Comparison of ENCODE assay signal across 24 mouse cellular contexts in the genomic region with DNA sequence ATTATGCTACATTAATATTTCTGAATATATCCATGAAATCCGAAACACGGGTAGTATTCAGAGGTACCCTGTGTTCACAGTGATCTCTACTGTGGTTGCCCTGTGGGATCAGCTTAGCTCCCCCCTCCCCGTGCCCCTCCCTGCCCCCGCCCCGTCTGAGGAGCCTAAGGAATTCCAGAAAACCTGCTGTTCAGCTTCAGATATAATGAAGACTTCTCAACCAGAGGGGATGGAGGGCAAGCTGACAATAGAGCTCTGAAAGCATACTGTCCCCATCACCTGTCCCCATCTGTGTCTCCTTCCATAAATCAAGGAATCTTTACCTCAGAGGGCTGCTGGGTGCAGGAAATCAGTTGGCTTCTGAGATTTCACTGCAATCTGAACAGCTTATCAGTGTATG.
A peak's percentile ranks its signal among the peaks of the same experiment; 100 is the strongest.
DNase-seq lines count a peak whose midpoint lies in the region; ATAC-seq and TF ChIP-seq lines count a peak whose summit lies in the region.
"Had no signal": no experiment of that assay in that cellular context is flagged by ENCODE, and none has a peak within 500 bp of the region (broad histone marks: within the 10 kb centered on the region; RNA-seq: fewer than 3 reads in every experiment).

No protein-coding gene starts in this region.

- H3K9ac ChIP-seq in limb, embryonic 15.5 days: no peak overlapping the region
- no peak overlapping the region for H3K9ac ChIP-seq in stomach, embryonic 16.5 days (ENCODE audit: low read length)
- H3K9ac ChIP-seq: heart, embryonic 13.5 days; limb, embryonic 13.5 days; liver, embryonic 13.5 days; lung, embryonic 15.5 days had no signal

- H3K27me3 ChIP-seq in limb, embryonic 15.5 days: no peaks in the 10 kb centered on the region
- H3K27me3 ChIP-seq in limb, embryonic 10.5 days (ENCODE audit: low read depth, poor library complexity, severe bottlenecking): peaks cover 22% of the 10 kb centered on the region
- H3K27me3 ChIP-seq in stomach, embryonic 16.5 days (ENCODE audit: control insufficient read depth, insufficient read depth, low read length): no peaks in the 10 kb centered on the region
- H3K27me3 ChIP-seq: heart, embryonic 13.5 days; liver, embryonic 13.5 days; lung, embryonic 15.5 days; megakaryocyte, embryonic 14.5 days had no signal

- peaks cover 48% of the 10 kb centered on the region for H3K4me1 ChIP-seq in limb, embryonic 15.5 days
- peaks cover 52% of the 10 kb centered on the region for H3K4me1 ChIP-seq in limb, embryonic 10.5 days
- peaks cover 45% of the 10 kb centered on the region for H3K4me1 ChIP-seq in stomach, embryonic 16.5 days (ENCODE audit: control insufficient read depth, insufficient read depth, low read length)

- intact Hi-C loops in gastrocnemius, adult 2 months (cut with DNase I): loop anchor here (5.0 to 10.0 kb wide), 2 partner anchors 383 to 1015 kb away; no protein-coding TSS in a partner anchor

- no peaks in the 10 kb centered on the region for H3K9me3 ChIP-seq in limb, embryonic 15.5 days
- H3K9me3 ChIP-seq in limb, embryonic 10.5 days (replicated peaks): no peaks in the 10 kb centered on the region
- no peaks in the 10 kb centered on the region for H3K9me3 ChIP-seq in stomach, embryonic 16.5 days (replicated peaks; ENCODE audit: control insufficient read depth, low read length)
- H3K9me3 ChIP-seq: G1E; heart, embryonic 13.5 days; hindbrain, embryonic 10.5 days; limb, embryonic 13.5 days; liver, embryonic 13.5 days; lung, embryonic 15.5 days; megakaryocyte, embryonic 14.5 days had no signal

- no peak for TF ChIP-seq CTCF in gastrocnemius, adult 2 months (IDR thresholded peaks at IDR 0.05)

- no peak overlapping the region for H3K4me2 ChIP-seq in limb, embryonic 15.5 days
- H3K4me2 ChIP-seq in stomach, embryonic 16.5 days (ENCODE audit: low read depth, low read length): no peak overlapping the region
- H3K4me2 ChIP-seq: heart, embryonic 13.5 days; limb, embryonic 13.5 days; liver, embryonic 13.5 days; lung, embryonic 15.5 days had no signal

- peaks cover 22% of the 10 kb centered on the region for H3K36me3 ChIP-seq in limb, embryonic 15.5 days
- H3K36me3 ChIP-seq in limb, embryonic 10.5 days: peaks cover 9% of the 10 kb centered on the region; the same call in 1 of the 2 replicates
- H3K36me3 ChIP-seq in stomach, embryonic 16.5 days (ENCODE audit: control insufficient read depth, insufficient read depth, low read length): peaks cover 6% of the 10 kb centered on the region

- DNase-seq in gastrocnemius, adult 2 months: no peak
- no peak for DNase-seq in gastrocnemius, adult 18-20 months (ENCODE audit: low spot score)
- DNase-seq in limb, embryonic 10.5 days (ENCODE audit: low spot score): no peak
- peak; percentile 7 for DNase-seq in thymus, postnatal 4 days
- DNase-seq in thymus, adult 18-20 months: no peak
- DNase-seq in cerebellum, adult 9-10 months: no peak
- DNase-seq: adrenal gland, postnatal 25 days; cerebellum, adult 11-12 months; cerebellum, postnatal 10 days; liver, embryonic 13.5 days; midbrain, embryonic 14.5 days; retina, postnatal 1 day; right cerebral cortex, postnatal 14 days had no signal

- WGBS in limb, embryonic 15.5 days: 66% methylated on average over 5 of the region's 5 CpGs
- 60% methylated on average over 5 of the region's 5 CpGs for WGBS in limb, embryonic 10.5 days
- WGBS in stomach, embryonic 16.5 days: 62% methylated on average over 5 of the region's 5 CpGs

- 0 out of 2 replicates have a peak overlapping the region, but pooled peaks have one; percentile 83 for H3K27ac ChIP-seq in gastrocnemius, adult 2 months
- H3K27ac ChIP-seq in limb, embryonic 15.5 days: peak overlapping the region; percentile 57; the same call in 1 of the 2 replicates
- H3K27ac ChIP-seq in limb, embryonic 10.5 days: no peak overlapping the region
- peak overlapping the region; percentile 46 for H3K27ac ChIP-seq in stomach, embryonic 16.5 days (ENCODE audit: low read length)
- H3K27ac ChIP-seq: heart, embryonic 13.5 days; hindbrain, embryonic 10.5 days; left cerebral cortex, adult 2 months; limb, embryonic 13.5 days; liver, embryonic 13.5 days; lung, embryonic 15.5 days had no signal

- H3K4me3 ChIP-seq in gastrocnemius, adult 2 months: no peak overlapping the region
- no peak overlapping the region for H3K4me3 ChIP-seq in limb, embryonic 15.5 days
- H3K4me3 ChIP-seq in limb, embryonic 10.5 days: no peak overlapping the region
- H3K4me3 ChIP-seq in stomach, embryonic 16.5 days (replicated peaks; ENCODE audit: low read length): no peak overlapping the region
- H3K4me3 ChIP-seq: heart, embryonic 13.5 days; hindbrain, embryonic 10.5 days; left cerebral cortex, adult 2 months; limb, embryonic 13.5 days; liver, embryonic 13.5 days; lung, embryonic 15.5 days had no signal

- ATAC-seq in limb, embryonic 15.5 days (ENCODE audit: insufficient number of reproducible peaks, low FRiP score, low TSS enrichment, low read depth): no peak
- no peak for ATAC-seq in stomach, embryonic 16.5 days (ENCODE audit: insufficient read depth, low FRiP score)
- ATAC-seq: forebrain, embryonic 14.5 days; hindbrain, embryonic 16.5 days had no signal
